In genomic region chr4:42950065-42950558, GRCm38 (mm10) we compare ENCODE assay signal across 8 mouse cellular contexts. TPM values are rescaled to one million over a fixed set of nuclear protein-coding genes. Genes with fewer than 3 reads are reported as not detected.
DNase-seq lines count a peak whose midpoint lies in the region; ATAC-seq and TF ChIP-seq lines count a peak whose summit lies in the region.

No protein-coding gene starts in this region.

- no peaks in the 10 kb centered on the region for H3K36me3 ChIP-seq in ES-E14 (ENCODE audit: control insufficient read depth, insufficient read depth, low read length, poor library complexity, severe bottlenecking)
- H3K36me3 ChIP-seq in forebrain, embryonic 15.5 days = no peaks in the 10 kb centered on the region; the same call in 1 of the 2 replicates

- no peaks in the 10 kb centered on the region for H3K9me3 ChIP-seq in ES-E14 (ENCODE audit: control insufficient read depth, insufficient read depth, low read depth, low read length)
- no peaks in the 10 kb centered on the region for H3K9me3 ChIP-seq in forebrain, embryonic 15.5 days

- peak; percentile 53 for ATAC-seq in forebrain, embryonic 15.5 days (replicated peaks)

- H3K9ac ChIP-seq in ES-E14 (ENCODE audit: insufficient read depth, low read depth, low read length, poor library complexity, severe bottlenecking) = peak overlapping the region; percentile 85
- peak overlapping the region; percentile 99 for H3K9ac ChIP-seq in forebrain, embryonic 15.5 days (replicated peaks)

- peak overlapping the region; percentile 96 for H3K4me2 ChIP-seq in forebrain, embryonic 15.5 days (replicated peaks)

- peak; percentile 77 for DNase-seq in ES-E14 (ENCODE audit: low read depth, low spot score)
- DNase-seq in c-Kit-positive CD71-positive TER-119-positive erythroid progenitor cells, embryonic 14.5 days (ENCODE audit: low spot score) = peak; percentile 31
- DNase-seq in heart, postnatal 4 days = peak; percentile 95
- peak; percentile 82 to 90 for DNase-seq in layer of hippocampus, postnatal 10 days (ENCODE audit: low spot score in 2 of 2)
- DNase-seq in lung, postnatal 10 days = peak; percentile 97
- DNase-seq in ovary, postnatal 36 days (ENCODE audit: low spot score) = peak; percentile 78
- DNase-seq in thymus, postnatal 36 days = peak; percentile 93 to 94

- peaks cover 6 to 19% of the 10 kb centered on the region in 2 experiments; a peak in 3 of 4 replicates for H3K4me1 ChIP-seq in ES-E14 (ENCODE audit: control insufficient read depth in 2 of 2, insufficient read depth in 2 of 2, low read length in 2 of 2, poor library complexity in 1 of 2)
- H3K4me1 ChIP-seq in forebrain, embryonic 15.5 days = peaks cover 87% of the 10 kb centered on the region

- peak overlapping the region; percentile 79 for H3K27ac ChIP-seq in ES-E14 (ENCODE audit: insufficient read depth, low read depth, low read length, poor library complexity, severe bottlenecking)
- peak overlapping the region; percentile 98 for H3K27ac ChIP-seq in forebrain, embryonic 15.5 days (replicated peaks)

- in situ Hi-C loops in ES-E14 (cut with MboI; ENCODE audit: low sequenced_read_pairs in 2 of 2, unreplicated experiment in 2 of 2) = no loop called here

- H3K27me3 ChIP-seq in forebrain, embryonic 15.5 days = no peaks in the 10 kb centered on the region

- peak overlapping the region; percentile 83 to 96 for H3K4me3 ChIP-seq in ES-E14 (ENCODE audit: insufficient read depth in 1 of 2, low read depth in 1 of 2, low read length in 2 of 2, poor library complexity in 1 of 2, severe bottlenecking in 1 of 2)
- peak overlapping the region; percentile 92 for H3K4me3 ChIP-seq in forebrain, embryonic 15.5 days

- WGBS in forebrain, embryonic 15.5 days = under 1% methylated on average over 22 of the region's 27 CpGs

TF ChIP-seq in ES-E14, 5 proteins besides CTCF, POLR2A, EP300 and RAD21:
- TF ChIP-seq HCFC1 (IDR thresholded peaks at IDR 0.05; ENCODE audit: borderline replicate concordance, insufficient read depth, low read length) = no peak; the same call in 1 of the 2 replicates
- TF ChIP-seq MAFK (IDR thresholded peaks at IDR 0.05; ENCODE audit: insufficient read depth, low read depth, low read length) = no peak
- TF ChIP-seq CHD2 (IDR thresholded peaks at IDR 0.05; ENCODE audit: low read depth, low read length) = no peak
- TF ChIP-seq ZNF384 (IDR thresholded peaks at IDR 0.05; ENCODE audit: low read depth, low read length) = no peak
- no peak for TF ChIP-seq ZC3H11A (IDR thresholded peaks at IDR 0.05; ENCODE audit: borderline replicate concordance, low read depth, low read length)

RNA-seq across cellular contexts. Expression of gene Dnajb5, which starts 0.5 kb away (rescaled TPM):
- 11.8 and 13.3 TPM in 2 replicates for total RNA-seq in ES-E14 (2012; rRNA removed)
- 49.3 and 55.1 TPM in 2 replicates for polyA plus RNA-seq in forebrain, embryonic 15.5 days (2015; fragmentation: Nextera tagmentation; extraction: Ambion mirVana)
- 10 to 100 TPM; 82.4 to 91.9 TPM for total RNA-seq in heart, postnatal 4 days (2021)
- total RNA-seq in layer of hippocampus, postnatal 10 days (2021) = 100 to 1,000 TPM; 192 to 205 TPM

RNA-seq across cellular contexts. Expression of gene 1700022I11Rik, which starts 19.3 kb away (rescaled TPM):
- total RNA-seq in ES-E14 (2012; rRNA removed) = 0.58 and 0.74 TPM in 2 replicates
- polyA plus RNA-seq in forebrain, embryonic 15.5 days (2015; fragmentation: Nextera tagmentation; extraction: Ambion mirVana) = 0.41 TPM in 2 replicates
- not detected for total RNA-seq in heart, postnatal 4 days (2021)
- total RNA-seq in layer of hippocampus, postnatal 10 days (2021) = not detected

RNA-seq across cellular contexts. Expression of gene Phf24, which starts 33.7 kb away (rescaled TPM):
- total RNA-seq in ES-E14 (2012; rRNA removed) = 0.04 TPM in 1 of 2 replicates, not detected in the other
- 20.5 and 22.2 TPM in 2 replicates for polyA plus RNA-seq in forebrain, embryonic 15.5 days (2015; fragmentation: Nextera tagmentation; extraction: Ambion mirVana)
- 10 to 100 TPM; 15.2 to 23.1 TPM for total RNA-seq in heart, postnatal 4 days (2021)
- total RNA-seq in layer of hippocampus, postnatal 10 days (2021) = 100 to 1,000 TPM; 129 to 142 TPM

RNA-seq across cellular contexts. Expression of gene Vcp, which starts 50.2 kb away (rescaled TPM):
- total RNA-seq in ES-E14 (2012; rRNA removed) = 155 and 267 TPM in 2 replicates
- 505 and 521 TPM in 2 replicates for polyA plus RNA-seq in forebrain, embryonic 15.5 days (2015; fragmentation: Nextera tagmentation; extraction: Ambion mirVana)
- total RNA-seq in heart, postnatal 4 days (2021) = 100 to 1,000 TPM; 291 to 295 TPM
- total RNA-seq in layer of hippocampus, postnatal 10 days (2021) = 100 to 1,000 TPM; 249 to 263 TPM

Comparison
In these comparisons a context has a peak if more than half of its experiments do, and no peak if none do; other contexts are left out.
1. Peak in every context shown above with its lines: DNase-seq, ATAC-seq, H3K4me3 ChIP-seq and H3K27ac ChIP-seq.
2. DNase-seq: peak in every context shown above with its lines; median percentile 97 in lung, postnatal 10 days; 95 in heart, postnatal 4 days; 94 in thymus, postnatal 36 days; 86 in layer of hippocampus, postnatal 10 days; 78 in ovary, postnatal 36 days; 77 in ES-E14; 31 in c-Kit-positive CD71-positive TER-119-positive erythroid progenitor cells, embryonic 14.5 days.
3. RNA of gene Phf24, which starts 33.7 kb away (total RNA-seq): 129 to 142 TPM in layer of hippocampus, postnatal 10 days and 15.2 to 23.1 TPM in heart, postnatal 4 days; 0.04 TPM in ES-E14; every median in the first group is over 10 times any median in the second.